Mouse (Mus musculus): ENCODE measurements around the gene Spint1. TPM values are rescaled to one million over a fixed set of nuclear protein-coding genes. Genes with fewer than 3 reads are reported as not detected.

Gene Spint1
- polyA plus RNA-seq, 2 experiments, result 11.6 to 19.5 TPM

DNA sequence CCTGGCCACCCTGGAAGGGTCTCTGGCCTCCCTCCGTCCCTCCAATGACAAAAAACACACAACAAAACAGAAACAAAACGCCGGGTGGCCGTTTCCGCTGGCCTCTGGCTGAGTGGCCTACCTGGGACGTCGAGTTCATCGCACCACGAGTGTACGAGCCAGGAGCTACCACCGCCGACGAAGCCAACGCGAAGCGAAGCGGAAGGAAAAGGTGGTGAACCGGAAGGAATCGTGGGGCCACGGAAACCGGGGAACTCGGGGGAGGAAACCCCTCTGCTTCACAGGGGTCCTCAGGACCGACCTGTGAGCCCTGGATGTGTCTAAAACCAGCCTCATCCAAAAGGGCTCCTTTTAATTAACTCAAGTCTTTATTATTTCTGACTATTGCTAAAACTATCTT, 40.6 kb downstream of the Spint1 start:
- DNase-seq (ENCODE audit: low spot score) (no peak), ATAC-seq (ENCODE audit: low FRiP score, low read depth) (no peak)
- Histone ChIP-seq H3K9me3 (ENCODE audit: control insufficient read depth, low read length) (no peaks in the 10 kb centered on the region), H3K4me3 (replicated peaks; ENCODE audit: low read length) (no peak overlapping the region), H3K27ac (replicated peaks; ENCODE audit: low read depth, low read length) (no peak overlapping the region), H3K4me2 (replicated peaks; ENCODE audit: low read depth, low read length, severe bottlenecking) (no peak overlapping the region), H3K4me1 (ENCODE audit: control insufficient read depth, insufficient read depth, low read length) (no peaks in the 10 kb centered on the region), H3K27me3 (ENCODE audit: control insufficient read depth, insufficient read depth, low read length) (no peaks in the 10 kb centered on the region), H3K36me3 (ENCODE audit: control insufficient read depth, insufficient read depth, low read length) (no peaks in the 10 kb centered on the region), H3K9ac (ENCODE audit: low read depth, low read length, severe bottlenecking) (no peak overlapping the region)
- WGBS, result 93% methylated on average over 23 of the region's 23 CpGs
- no peak for TF ChIP-seq POLR2A (IDR thresholded peaks at IDR 0.05; ENCODE audit: borderline replicate concordance, extremely low read depth, insufficient read depth, insufficient read length)

DNA sequence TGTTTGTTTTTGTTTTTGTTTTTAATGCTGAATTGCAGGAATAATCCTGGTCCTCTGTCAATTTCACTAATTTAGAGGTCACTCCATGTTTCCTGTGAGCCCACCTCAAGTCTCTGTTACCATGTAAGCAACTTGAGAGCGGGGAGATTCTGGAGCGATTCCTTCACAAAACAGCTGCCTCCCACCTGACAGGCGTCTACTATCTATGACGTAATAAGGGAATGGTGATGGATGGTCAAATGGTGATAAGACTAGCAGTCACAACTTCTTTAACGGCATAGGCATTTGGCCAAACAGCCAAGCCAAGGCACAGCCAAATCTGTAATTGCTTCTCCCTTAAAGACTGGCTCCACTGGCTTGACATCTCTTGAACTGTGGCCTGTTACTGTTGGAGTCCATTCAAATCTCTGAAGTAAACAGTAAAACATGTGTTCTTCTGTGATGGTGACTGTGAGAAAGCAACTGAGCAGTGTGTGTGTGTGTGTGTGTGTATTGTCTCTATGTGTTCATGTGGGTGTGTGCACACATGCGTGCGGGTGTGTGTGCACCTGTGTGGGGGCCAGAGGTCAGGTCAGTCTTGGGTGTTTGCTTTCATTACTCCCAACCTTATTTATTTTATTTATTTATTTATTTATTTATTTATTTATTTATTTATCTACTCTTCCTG, 44.9 kb downstream of the Spint1 start:
- no peaks in the 10 kb centered on the region for H3K36me3 ChIP-seq (ENCODE audit: control insufficient read depth, insufficient read depth, low read length)
- no peak for DNase-seq (ENCODE audit: low spot score)
- ATAC-seq (ENCODE audit: low FRiP score, low read depth), result no peak
- H3K9ac ChIP-seq (ENCODE audit: low read depth, low read length, severe bottlenecking), result no peak overlapping the region
- H3K27me3 ChIP-seq (ENCODE audit: control insufficient read depth, insufficient read depth, low read length), result no peaks in the 10 kb centered on the region
- 81% methylated on average over 7 of the region's 7 CpGs for WGBS
- no peaks in the 10 kb centered on the region for H3K9me3 ChIP-seq (ENCODE audit: control insufficient read depth, low read length)
- no peak for TF ChIP-seq POLR2A (IDR thresholded peaks at IDR 0.05; ENCODE audit: borderline replicate concordance, extremely low read depth, insufficient read depth, insufficient read length)
- no peak overlapping the region for H3K27ac ChIP-seq (replicated peaks; ENCODE audit: low read depth, low read length)
- H3K4me3 ChIP-seq (replicated peaks; ENCODE audit: low read length), result no peak overlapping the region
- H3K4me2 ChIP-seq (replicated peaks; ENCODE audit: low read depth, low read length, severe bottlenecking), result no peak overlapping the region
- no peaks in the 10 kb centered on the region for H3K4me1 ChIP-seq (ENCODE audit: control insufficient read depth, insufficient read depth, low read length)

DNA sequence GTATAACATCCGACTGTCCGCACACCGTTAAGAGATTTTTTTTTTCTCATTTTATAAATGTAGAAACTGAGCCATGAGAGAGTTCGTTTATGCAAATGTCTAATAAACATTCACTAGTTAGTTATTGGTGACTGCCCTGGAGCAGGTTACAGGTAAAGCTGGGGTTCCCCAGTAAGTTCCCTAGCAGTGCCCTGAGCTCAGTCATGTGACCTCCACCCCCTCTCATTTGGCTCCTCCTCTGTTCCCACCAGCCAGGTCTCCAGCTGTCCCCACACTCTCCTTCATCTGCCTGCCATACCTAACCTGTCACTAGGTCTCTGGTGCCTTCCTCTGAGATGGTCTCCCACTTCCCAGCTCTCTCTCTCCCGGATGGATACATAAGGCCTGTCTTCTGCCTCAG, 50.2 kb downstream of the Spint1 start:
- Histone ChIP-seq H3K4me1 (ENCODE audit: control insufficient read depth, insufficient read depth, low read length) (peaks cover 5% of the 10 kb centered on the region; the same call in 1 of the 2 replicates), H3K9ac (ENCODE audit: low read depth, low read length, severe bottlenecking) (no peak overlapping the region), H3K27ac (replicated peaks; ENCODE audit: low read depth, low read length) (no peak overlapping the region), H3K36me3 (ENCODE audit: control insufficient read depth, insufficient read depth, low read length) (peaks cover 24% of the 10 kb centered on the region), H3K27me3 (ENCODE audit: control insufficient read depth, insufficient read depth, low read length) (no peaks in the 10 kb centered on the region), H3K4me3 (replicated peaks; ENCODE audit: low read length) (no peak overlapping the region), H3K9me3 (ENCODE audit: control insufficient read depth, low read length) (no peaks in the 10 kb centered on the region), H3K4me2 (replicated peaks; ENCODE audit: low read depth, low read length, severe bottlenecking) (no peak overlapping the region)
- TF ChIP-seq POLR2A (IDR thresholded peaks at IDR 0.05; ENCODE audit: borderline replicate concordance, extremely low read depth, insufficient read depth, insufficient read length), result no peak
- WGBS, result 88% methylated on average over 5 of the region's 5 CpGs
- ATAC-seq (ENCODE audit: low FRiP score, low read depth) (no peak), DNase-seq (ENCODE audit: low spot score) (no peak)

DNA sequence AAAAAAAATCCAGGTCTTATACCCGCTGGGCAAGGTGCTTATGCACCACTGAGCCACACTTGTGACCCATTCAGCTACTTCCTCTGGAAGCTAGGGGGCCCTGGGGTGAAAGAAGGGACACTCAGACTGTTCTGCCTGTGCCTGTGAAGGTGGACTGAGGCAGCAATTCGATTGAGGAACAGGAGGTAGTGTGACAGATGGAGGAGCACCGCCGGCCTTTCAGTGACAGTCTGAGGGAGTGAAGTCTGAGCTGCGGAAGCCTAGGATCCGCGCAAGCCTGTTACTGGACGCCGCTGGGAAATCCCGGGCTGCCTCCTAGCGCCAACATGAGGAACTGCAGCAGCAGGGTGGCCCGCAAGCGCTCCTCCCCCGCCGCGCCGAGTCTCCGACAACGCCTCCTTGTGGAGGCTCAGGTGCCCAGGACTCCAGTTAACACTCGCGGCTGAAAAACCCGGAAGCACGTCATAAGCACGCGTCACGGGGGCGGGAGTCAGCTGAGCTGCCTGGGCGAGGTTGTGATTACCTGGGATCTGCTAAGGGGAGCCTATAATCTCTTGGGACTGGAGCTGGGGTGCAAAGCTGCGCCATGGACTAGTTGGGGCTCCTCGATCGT, 51.2 kb downstream of the Spint1 start, which contains the start of gene Vps18:
Gene Vps18 (plus strand): TSS at position 471 of the 613 bp plus-strand sequence.
- peaks cover 34% of the 10 kb centered on the region for H3K36me3 ChIP-seq (ENCODE audit: control insufficient read depth, insufficient read depth, low read length)
- DNase-seq (ENCODE audit: low spot score), result peak; percentile 95
- 0% methylated on average over 31 of the region's 31 CpGs for WGBS
- H3K27ac ChIP-seq (replicated peaks; ENCODE audit: low read depth, low read length), result peak within 1 kb of the TSS; percentile 48; the same call in 1 of the 2 replicates
- H3K9ac ChIP-seq (ENCODE audit: low read depth, low read length, severe bottlenecking), result peak within 1 kb of the TSS; percentile 78
- H3K4me2 ChIP-seq (replicated peaks; ENCODE audit: low read depth, low read length, severe bottlenecking), result peak within 1 kb of the TSS; percentile 83
- no peaks in the 10 kb centered on the region for H3K27me3 ChIP-seq (ENCODE audit: control insufficient read depth, insufficient read depth, low read length)
- peak; percentile 98 for ATAC-seq (ENCODE audit: low FRiP score, low read depth)
- no peak for TF ChIP-seq POLR2A (IDR thresholded peaks at IDR 0.05; ENCODE audit: borderline replicate concordance, extremely low read depth, insufficient read depth, insufficient read length)
- no peaks in the 10 kb centered on the region for H3K9me3 ChIP-seq (ENCODE audit: control insufficient read depth, low read length)
- H3K4me1 ChIP-seq (ENCODE audit: control insufficient read depth, insufficient read depth, low read length), result peaks cover 5% of the 10 kb centered on the region; the same call in 1 of the 2 replicates
- peak within 1 kb of the TSS; percentile 82 for H3K4me3 ChIP-seq (replicated peaks; ENCODE audit: low read length)

GRCm38 (mm10) chr2:119289014-119289416, 51.9 kb downstream of the Spint1 start:
- H3K4me1 ChIP-seq (ENCODE audit: control insufficient read depth, insufficient read depth, low read length), result peaks cover 5% of the 10 kb centered on the region; the same call in 1 of the 2 replicates
- DNase-seq (ENCODE audit: low spot score), result no peak
- peak overlapping the region; percentile 48; the same call in 1 of the 2 replicates for H3K27ac ChIP-seq (replicated peaks; ENCODE audit: low read depth, low read length)

More at GRCm38 (mm10) chr2:119289014-119289416, 51.9 kb downstream of the Spint1 start:
- TF ChIP-seq POLR2A (IDR thresholded peaks at IDR 0.05; ENCODE audit: borderline replicate concordance, extremely low read depth, insufficient read depth, insufficient read length), result no peak
- Histone ChIP-seq H3K9me3 (ENCODE audit: control insufficient read depth, low read length) (no peaks in the 10 kb centered on the region), H3K27me3 (ENCODE audit: control insufficient read depth, insufficient read depth, low read length) (no peaks in the 10 kb centered on the region), H3K4me3 (replicated peaks; ENCODE audit: low read length) (peak overlapping the region; percentile 82), H3K9ac (ENCODE audit: low read depth, low read length, severe bottlenecking) (peak overlapping the region; percentile 78), H3K4me2 (replicated peaks; ENCODE audit: low read depth, low read length, severe bottlenecking) (peak overlapping the region; percentile 83), H3K36me3 (ENCODE audit: control insufficient read depth, insufficient read depth, low read length) (peaks cover 40% of the 10 kb centered on the region)
- 3% methylated on average over 11 of the region's 11 CpGs for WGBS
- ATAC-seq (ENCODE audit: low FRiP score, low read depth), result no peak; the same call in 1 of the 2 replicates
